Mouse (Mus musculus): Measurements from ENCODE around the gene Prrc2b. TPM values are rescaled to one million over a fixed set of nuclear protein-coding genes. Genes with fewer than 3 reads are reported as not detected.

Gene Prrc2b
- total and polyA plus RNA-seq, 2 experiments = 5.5 to 14.7 TPM

DNA sequence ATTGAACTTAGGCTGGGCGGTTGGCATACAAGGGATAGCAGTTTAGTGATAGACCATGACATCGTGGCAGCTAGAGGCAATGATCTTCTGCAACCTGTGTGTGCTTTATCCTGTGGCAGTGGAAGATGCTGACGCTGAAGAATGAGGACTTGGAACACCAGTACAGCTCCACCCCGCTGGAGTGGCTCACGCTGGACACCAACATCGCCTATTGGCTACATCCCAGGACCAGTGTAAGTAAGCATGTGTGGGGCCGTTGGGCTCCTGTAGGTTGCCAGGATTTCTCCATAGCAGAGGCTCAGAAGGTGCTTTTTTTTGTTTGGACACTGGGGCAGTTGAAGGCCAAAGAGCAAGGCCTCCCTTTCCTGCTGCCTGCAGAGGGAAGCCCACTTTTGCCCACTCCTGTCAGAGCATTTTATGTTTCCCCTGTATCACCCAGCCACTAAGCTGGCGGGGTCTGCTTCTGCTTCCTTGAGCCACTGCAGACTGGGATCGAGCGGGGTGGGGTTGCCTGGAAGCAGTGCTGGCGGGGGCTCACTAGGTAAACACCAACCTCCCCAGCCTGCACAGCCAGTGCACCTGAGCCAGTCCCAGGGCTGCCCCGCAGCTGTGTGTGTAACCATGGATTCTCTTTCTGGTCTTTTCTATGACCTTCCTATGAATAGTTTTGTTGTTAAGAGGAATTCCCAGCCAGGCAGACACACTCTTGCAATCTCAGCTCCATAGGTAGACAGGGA, 101.1 kb downstream of the Prrc2b start:
- H3K27ac ChIP-seq (replicated peaks; ENCODE audit: insufficient read depth, low read depth, low read length) = peak overlapping the region; percentile 32
- H3K27me3 ChIP-seq (ENCODE audit: control insufficient read depth, insufficient read depth, low read length) = no peaks in the 10 kb centered on the region
- no peak for TF ChIP-seq POLR2A (IDR thresholded peaks at IDR 0.05; ENCODE audit: extremely low read depth, insufficient read depth, low read length)
- no peak for TF ChIP-seq CTCF (IDR thresholded peaks at IDR 0.05; ENCODE audit: low read depth, low read length)
- DNase-seq (ENCODE audit: extremely low read depth, low read depth, low spot score) = peak; percentile 93
- H3K4me3 ChIP-seq (ENCODE audit: insufficient read depth, low read depth, low read length) = no peak overlapping the region
- H3K79me2 ChIP-seq (ENCODE audit: control insufficient read depth, insufficient read depth, low read length) = no peaks in the 10 kb centered on the region
- H3K36me3 ChIP-seq (ENCODE audit: control insufficient read depth, insufficient read depth, low read length) = no peaks in the 10 kb centered on the region; the same call in 1 of the 2 replicates
- no peak overlapping the region for H3K9ac ChIP-seq (ENCODE audit: low read depth, low read length)
- WGBS = 40% methylated on average over 12 of the region's 12 CpGs
- peaks cover 16% of the 10 kb centered on the region for H3K4me1 ChIP-seq (ENCODE audit: control insufficient read depth, insufficient read depth, low read length)

DNA sequence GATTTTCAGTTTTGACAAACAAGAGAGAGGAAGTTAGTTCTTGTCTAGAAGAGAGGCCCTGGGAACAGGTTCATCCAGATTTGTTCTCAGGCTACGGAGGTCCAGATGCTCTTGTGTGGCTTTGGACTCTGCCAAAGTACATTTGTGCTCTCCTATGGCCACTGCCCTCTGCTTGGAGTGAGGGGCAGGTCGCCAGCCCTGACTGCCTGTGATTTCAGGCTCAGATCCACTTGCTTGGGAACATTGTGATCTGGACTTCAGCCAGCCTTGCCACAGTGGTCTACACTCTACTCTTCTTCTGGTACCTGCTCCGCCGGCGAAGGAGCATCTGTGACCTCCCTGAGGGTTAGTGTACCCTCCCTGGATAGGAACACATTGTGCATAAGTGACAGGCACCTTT, 101.8 kb downstream of the Prrc2b start:
- H3K4me3 ChIP-seq (ENCODE audit: insufficient read depth, low read depth, low read length) = no peak overlapping the region
- H3K9ac ChIP-seq (ENCODE audit: low read depth, low read length) = no peak overlapping the region
- DNase-seq (ENCODE audit: extremely low read depth, low read depth, low spot score) = peak; percentile 79
- H3K27ac ChIP-seq (replicated peaks; ENCODE audit: insufficient read depth, low read depth, low read length) = peak overlapping the region; percentile 32
- H3K79me2 ChIP-seq (ENCODE audit: control insufficient read depth, insufficient read depth, low read length) = no peaks in the 10 kb centered on the region
- H3K27me3 ChIP-seq (ENCODE audit: control insufficient read depth, insufficient read depth, low read length) = no peaks in the 10 kb centered on the region
- H3K4me1 ChIP-seq (ENCODE audit: control insufficient read depth, insufficient read depth, low read length) = peaks cover 17% of the 10 kb centered on the region
- no peaks in the 10 kb centered on the region; the same call in 1 of the 2 replicates for H3K36me3 ChIP-seq (ENCODE audit: control insufficient read depth, insufficient read depth, low read length)
- 64% methylated on average over 5 of the region's 5 CpGs for WGBS
- TF ChIP-seq CTCF (IDR thresholded peaks at IDR 0.05; ENCODE audit: low read depth, low read length) (no peak), POLR2A (IDR thresholded peaks at IDR 0.05; ENCODE audit: extremely low read depth, insufficient read depth, low read length) (no peak)

DNA sequence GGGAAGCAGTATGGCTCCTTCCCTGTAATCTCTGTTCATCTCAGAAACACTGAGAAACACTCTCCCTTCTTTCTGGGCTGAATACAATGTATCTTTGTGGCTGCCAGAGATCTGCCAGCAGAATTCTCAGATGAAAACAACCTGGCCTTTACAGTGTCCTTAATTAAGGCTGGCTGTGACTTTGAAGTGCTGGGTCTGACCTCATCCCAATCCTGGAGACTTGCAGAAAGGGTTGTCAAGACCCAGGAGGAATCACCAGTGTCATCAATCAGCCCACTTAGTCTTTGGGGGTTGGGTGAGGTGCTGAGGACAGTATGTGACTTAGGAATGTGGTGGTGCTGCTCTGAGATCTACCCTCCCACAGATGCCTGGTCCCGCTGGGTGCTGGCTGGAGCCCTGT, 102.5 kb downstream of the Prrc2b start:
- 87% methylated on average over 1 of the region's 1 CpGs for WGBS
- no peak for TF ChIP-seq POLR2A (IDR thresholded peaks at IDR 0.05; ENCODE audit: extremely low read depth, insufficient read depth, low read length)
- no peak for TF ChIP-seq CTCF (IDR thresholded peaks at IDR 0.05; ENCODE audit: low read depth, low read length)
- no peaks in the 10 kb centered on the region; the same call in 1 of the 2 replicates for H3K36me3 ChIP-seq (ENCODE audit: control insufficient read depth, insufficient read depth, low read length)

DNA sequence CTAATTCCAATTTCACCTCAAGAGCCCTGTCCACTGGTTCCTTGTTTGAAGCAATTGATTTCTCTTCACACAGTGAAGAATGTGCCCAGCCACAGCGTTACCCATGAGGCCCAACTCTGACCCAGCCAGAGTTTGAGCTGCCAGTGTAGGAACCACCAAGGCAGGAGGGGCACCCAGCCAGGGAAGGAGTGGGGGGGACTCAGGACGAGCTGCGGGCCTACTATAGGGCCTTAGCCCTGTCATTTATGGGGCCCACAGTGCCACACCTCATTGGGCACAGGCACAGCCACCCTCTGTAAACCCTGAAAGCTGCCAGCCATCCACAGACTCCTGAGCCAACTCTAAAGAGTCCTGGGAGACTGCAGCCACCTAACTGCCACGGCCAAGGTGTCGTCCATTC, 103.7 kb downstream of the Prrc2b start:
- 72% methylated on average over 5 of the region's 5 CpGs for WGBS
- no peak overlapping the region for H3K27ac ChIP-seq (replicated peaks; ENCODE audit: insufficient read depth, low read depth, low read length)

More for the DNA sequence above, 102.5 kb downstream of the Prrc2b start:
- H3K4me1 ChIP-seq (ENCODE audit: control insufficient read depth, insufficient read depth, low read length) = peaks cover 17% of the 10 kb centered on the region
- H3K27me3 ChIP-seq (ENCODE audit: control insufficient read depth, insufficient read depth, low read length) = no peaks in the 10 kb centered on the region
- H3K9ac ChIP-seq (ENCODE audit: low read depth, low read length) = no peak overlapping the region
- no peak overlapping the region for H3K4me3 ChIP-seq (ENCODE audit: insufficient read depth, low read depth, low read length)
- no peak overlapping the region for H3K27ac ChIP-seq (replicated peaks; ENCODE audit: insufficient read depth, low read depth, low read length)
- no peak for DNase-seq (ENCODE audit: extremely low read depth, low read depth, low spot score)
- no peaks in the 10 kb centered on the region; the same call in 1 of the 2 replicates for H3K79me2 ChIP-seq (ENCODE audit: control insufficient read depth, insufficient read depth, low read length)

DNA sequence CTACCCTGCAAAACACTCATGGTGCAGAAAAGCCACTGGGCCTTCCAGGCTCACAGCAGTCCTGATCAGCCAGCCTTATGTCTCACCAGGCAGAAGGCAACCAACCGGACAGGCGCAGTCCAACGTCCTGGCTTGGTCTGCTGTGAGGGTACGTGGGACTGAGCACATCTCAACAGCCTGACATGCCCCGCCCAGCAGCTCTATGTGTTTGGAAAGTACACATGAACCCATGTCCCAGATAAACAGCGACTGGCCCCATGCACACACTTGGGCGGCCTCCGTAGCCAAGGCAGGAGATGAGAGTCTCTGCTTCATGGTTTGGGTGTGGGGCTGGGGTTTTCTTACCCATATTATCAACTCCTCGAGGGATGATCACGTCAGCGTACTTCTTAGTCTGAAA, 105.4 kb downstream of the Prrc2b start:
- Histone ChIP-seq H3K27ac (replicated peaks; ENCODE audit: insufficient read depth, low read depth, low read length) (peak overlapping the region; percentile 19), H3K36me3 (ENCODE audit: control insufficient read depth, insufficient read depth, low read length) (no peaks in the 10 kb centered on the region; the same call in 1 of the 2 replicates), H3K4me3 (ENCODE audit: insufficient read depth, low read depth, low read length) (no peak overlapping the region), H3K79me2 (ENCODE audit: control insufficient read depth, insufficient read depth, low read length) (peaks cover 2% of the 10 kb centered on the region; the same call in 1 of the 2 replicates), H3K9ac (ENCODE audit: low read depth, low read length) (no peak overlapping the region), H3K27me3 (ENCODE audit: control insufficient read depth, insufficient read depth, low read length) (no peaks in the 10 kb centered on the region), H3K4me1 (ENCODE audit: control insufficient read depth, insufficient read depth, low read length) (peaks cover 13% of the 10 kb centered on the region)
- DNase-seq (ENCODE audit: extremely low read depth, low read depth, low spot score) = peak; percentile 82
- 48% methylated on average over 11 of the region's 11 CpGs for WGBS
- TF ChIP-seq POLR2A (IDR thresholded peaks at IDR 0.05; ENCODE audit: extremely low read depth, insufficient read depth, low read length) (no peak), CTCF (IDR thresholded peaks at IDR 0.05; ENCODE audit: low read depth, low read length) (no peak)

More for the DNA sequence above, 103.7 kb downstream of the Prrc2b start:
- Histone ChIP-seq H3K4me3 (ENCODE audit: insufficient read depth, low read depth, low read length) (no peak overlapping the region), H3K9ac (ENCODE audit: low read depth, low read length) (no peak overlapping the region), H3K27me3 (ENCODE audit: control insufficient read depth, insufficient read depth, low read length) (no peaks in the 10 kb centered on the region), H3K4me1 (ENCODE audit: control insufficient read depth, insufficient read depth, low read length) (peaks cover 13% of the 10 kb centered on the region), H3K36me3 (ENCODE audit: control insufficient read depth, insufficient read depth, low read length) (no peaks in the 10 kb centered on the region; the same call in 1 of the 2 replicates), H3K79me2 (ENCODE audit: control insufficient read depth, insufficient read depth, low read length) (peaks cover 2% of the 10 kb centered on the region; the same call in 1 of the 2 replicates)
- no peak for TF ChIP-seq CTCF (IDR thresholded peaks at IDR 0.05; ENCODE audit: low read depth, low read length)
- DNase-seq (ENCODE audit: extremely low read depth, low read depth, low spot score) = no peak

Measured in liver, adult 2 months (tissue).